Mouse (Mus musculus): ENCODE data around the gene Capn8. TPM values are rescaled to one million over a fixed set of nuclear protein-coding genes. Genes with fewer than 3 reads are reported as not detected.

Capn8 gene
- 16.5 TPM for polyA plus RNA-seq (2014; fragmentation: Illumina TruSeq; extraction: RNeasy Lipid Tissue Mini Kit (QIAGEN cat#74804); ENCODE audit: low read depth, low replicate concordance)

GRCm38 (mm10) chr1:182564408-182565120 is at the start of gene Capn8:
Gene Capn8, plus strand, starts transcription at chr1:182565007.

DNA sequence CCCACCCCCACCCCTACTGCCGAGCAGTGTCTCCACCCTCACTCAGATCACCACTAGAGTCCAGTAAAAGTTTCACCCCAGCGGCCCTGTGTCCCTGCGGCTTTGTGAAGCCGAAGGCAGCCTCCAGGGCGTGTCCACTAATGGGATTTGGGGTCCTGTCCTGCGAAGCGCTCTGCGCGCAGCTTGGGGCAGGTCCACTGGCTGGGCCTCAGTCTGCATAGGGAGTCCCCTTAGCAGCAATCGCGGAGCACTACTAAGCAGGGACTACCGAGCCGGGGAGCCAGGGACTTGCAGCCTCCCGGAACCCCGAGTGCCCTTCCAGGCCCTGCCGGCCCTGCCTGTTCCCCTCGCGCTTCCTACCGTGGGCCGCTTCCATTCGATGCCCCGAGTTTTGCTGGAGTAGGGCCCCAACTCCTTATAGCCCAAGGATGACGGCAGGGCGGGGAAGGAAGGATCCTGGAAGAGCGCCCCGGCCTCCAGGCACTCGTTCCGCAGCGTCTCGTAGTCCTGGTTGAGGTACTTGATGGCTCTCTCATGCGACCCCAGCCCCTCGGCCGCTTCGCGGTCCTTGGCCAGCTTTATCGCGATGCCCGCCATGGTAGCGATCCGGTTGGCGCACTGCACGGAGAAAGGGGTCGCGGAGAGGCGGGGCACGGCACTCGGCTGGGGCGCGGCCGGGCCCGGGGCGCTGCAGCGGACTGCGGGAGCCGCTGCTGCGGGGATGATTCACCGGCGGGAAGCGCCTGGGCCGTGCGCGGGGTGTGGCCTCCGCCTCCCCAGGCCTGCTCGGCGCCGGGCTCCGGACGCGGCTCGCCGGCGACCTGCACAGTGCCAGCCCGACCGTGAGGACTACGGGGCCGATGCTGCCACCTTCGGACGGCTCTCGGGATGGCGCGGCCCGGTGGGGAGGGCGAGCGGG is 47.8 kb upstream of the Capn8 start, which contains the start of gene Capn2:
Gene Capn2, minus strand, starts transcription at position 851 of the 919 bp plus-strand sequence.

Other genes starting within 250 kb of the Capn8 start
- 29.9 TPM for gene Fbxo28, start 223.4 kb upstream of the Capn8 start, polyA plus RNA-seq (2014; fragmentation: Illumina TruSeq; extraction: RNeasy Lipid Tissue Mini Kit (QIAGEN cat#74804); ENCODE audit: low read depth, low replicate concordance)
- 13.5 TPM for gene Trp53bp2, start 155.8 kb upstream of the Capn8 start, polyA plus RNA-seq (2014; fragmentation: Illumina TruSeq; extraction: RNeasy Lipid Tissue Mini Kit (QIAGEN cat#74804); ENCODE audit: low read depth, low replicate concordance)
- 85.8 TPM for gene Capn2, start 47.4 kb upstream of the Capn8 start, polyA plus RNA-seq (2014; fragmentation: Illumina TruSeq; extraction: RNeasy Lipid Tissue Mini Kit (QIAGEN cat#74804); ENCODE audit: low read depth, low replicate concordance)
- not detected for gene Ccdc185, start 184.2 kb downstream of the Capn8 start, polyA plus RNA-seq (2014; fragmentation: Illumina TruSeq; extraction: RNeasy Lipid Tissue Mini Kit (QIAGEN cat#74804); ENCODE audit: low read depth, low replicate concordance)
- gene Susd4, start 198.9 kb downstream of the Capn8 start, polyA plus RNA-seq (2014; fragmentation: Illumina TruSeq; extraction: RNeasy Lipid Tissue Mini Kit (QIAGEN cat#74804); ENCODE audit: low read depth, low replicate concordance), result not detected